Mouse (Mus musculus) frontal cortex, postnatal 10 days (tissue): ENCODE results near the gene Gm10401.

ENCODE experiments used
- DNase-seq, 2 experiments: peaks; one replicate each; pipeline ENCODE4 v3.0.0; 2022; ENCODE audit warnings: low spot score in 2 of 2, mixed read lengths in 1 of 2

The Gm10401 gene

DNA sequence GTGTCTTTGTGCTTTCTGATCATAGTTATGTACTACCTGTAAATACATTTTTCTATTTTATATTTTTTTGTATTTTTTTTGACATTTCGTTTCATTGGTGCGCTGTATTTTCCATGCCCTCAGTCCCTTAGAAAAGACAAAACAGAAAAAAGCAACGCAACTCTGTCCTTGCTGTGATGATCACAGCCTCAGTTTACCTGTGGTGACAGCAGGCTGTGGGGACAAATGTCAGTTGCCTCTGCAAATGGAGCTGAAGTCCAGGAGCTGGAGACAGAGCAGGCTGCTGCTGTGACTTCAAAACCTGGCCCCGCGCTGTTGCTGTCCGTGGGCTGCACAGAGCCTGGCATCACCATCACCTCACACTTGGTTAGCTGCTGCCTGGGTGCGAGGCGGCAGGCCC lies at the start of gene Gm10401:
Gm10401 (minus strand) TSS at position 101 of the 400 bp plus-strand sequence.
- no peak for DNase-seq

DNA sequence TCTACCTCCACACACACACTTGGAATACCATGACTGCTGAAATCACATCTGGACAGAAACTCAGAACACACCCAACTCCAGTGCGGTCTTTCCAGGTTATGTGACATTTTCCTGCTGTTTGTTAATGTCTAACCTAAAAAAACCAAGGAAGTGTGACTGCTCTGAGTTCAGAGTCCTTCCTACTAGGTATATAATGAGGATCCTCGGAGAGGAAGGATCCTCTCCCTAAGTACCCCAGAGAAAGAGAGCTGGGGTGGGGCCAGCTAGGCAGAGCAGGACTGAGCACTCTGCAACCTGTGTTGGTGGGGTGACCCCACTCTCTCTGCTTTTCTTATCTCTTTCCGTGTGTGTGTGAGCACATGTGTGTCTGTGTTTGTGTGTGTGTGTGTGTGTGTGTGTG lies 49.3 kb upstream of the Gm10401 start:
- DNase-seq: no peak

DNA sequence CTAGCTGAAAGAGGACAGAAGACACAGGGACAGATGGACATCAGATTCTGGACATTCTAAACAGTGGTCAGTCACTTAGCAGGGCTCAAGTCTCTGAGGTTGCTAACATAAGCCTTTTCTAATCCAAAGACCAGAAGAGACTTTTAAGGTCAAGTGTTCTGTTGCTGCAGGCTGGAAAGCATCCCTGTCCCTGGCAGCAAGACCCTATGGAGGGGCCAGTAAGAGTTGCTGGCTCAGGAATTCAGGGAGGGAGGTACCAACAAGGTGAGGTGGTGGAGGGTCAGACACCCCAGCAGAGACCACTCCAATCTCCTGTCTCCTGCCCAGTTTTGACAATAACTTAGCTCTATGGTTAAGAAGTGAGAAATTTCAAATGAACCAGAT lies 48.6 kb upstream of the Gm10401 start:
- DNase-seq: no peak

DNA sequence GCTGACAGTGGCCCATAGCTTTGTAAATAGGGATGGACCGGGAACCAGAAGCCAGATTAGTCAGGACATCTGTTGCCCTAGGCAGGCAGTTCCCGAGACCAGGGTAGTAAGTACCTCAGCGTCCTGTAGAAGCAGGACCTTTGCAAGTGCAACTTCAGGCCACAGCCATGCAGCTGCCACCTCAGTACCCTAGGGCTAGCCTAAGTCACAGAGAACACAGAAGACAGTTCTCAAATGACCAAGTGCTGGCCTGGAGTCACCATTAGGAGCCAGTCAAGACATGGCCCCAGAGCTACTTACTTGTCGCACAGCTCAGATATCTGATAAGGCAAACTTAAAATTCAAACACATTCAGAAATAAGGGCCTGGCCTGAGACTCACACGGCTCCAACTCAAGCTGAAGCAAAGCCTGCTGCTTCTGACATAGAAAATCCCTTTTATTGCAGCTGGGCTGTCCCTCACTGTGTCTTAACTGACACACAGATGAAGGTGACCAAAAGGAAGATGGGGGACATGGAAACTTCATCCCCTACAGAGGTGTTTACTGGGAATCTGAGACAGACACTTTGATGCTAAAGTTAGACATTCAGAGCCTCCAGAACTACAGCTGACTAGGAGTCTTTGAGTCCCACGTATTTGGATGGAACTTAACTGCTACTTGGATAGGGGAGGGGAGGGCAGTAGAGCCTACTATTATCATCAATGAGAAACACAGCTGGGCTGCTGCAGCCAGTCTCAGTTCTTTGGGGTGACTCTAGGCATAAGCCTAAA lies 48.1 kb upstream of the Gm10401 start:
- DNase-seq: no peak

DNA sequence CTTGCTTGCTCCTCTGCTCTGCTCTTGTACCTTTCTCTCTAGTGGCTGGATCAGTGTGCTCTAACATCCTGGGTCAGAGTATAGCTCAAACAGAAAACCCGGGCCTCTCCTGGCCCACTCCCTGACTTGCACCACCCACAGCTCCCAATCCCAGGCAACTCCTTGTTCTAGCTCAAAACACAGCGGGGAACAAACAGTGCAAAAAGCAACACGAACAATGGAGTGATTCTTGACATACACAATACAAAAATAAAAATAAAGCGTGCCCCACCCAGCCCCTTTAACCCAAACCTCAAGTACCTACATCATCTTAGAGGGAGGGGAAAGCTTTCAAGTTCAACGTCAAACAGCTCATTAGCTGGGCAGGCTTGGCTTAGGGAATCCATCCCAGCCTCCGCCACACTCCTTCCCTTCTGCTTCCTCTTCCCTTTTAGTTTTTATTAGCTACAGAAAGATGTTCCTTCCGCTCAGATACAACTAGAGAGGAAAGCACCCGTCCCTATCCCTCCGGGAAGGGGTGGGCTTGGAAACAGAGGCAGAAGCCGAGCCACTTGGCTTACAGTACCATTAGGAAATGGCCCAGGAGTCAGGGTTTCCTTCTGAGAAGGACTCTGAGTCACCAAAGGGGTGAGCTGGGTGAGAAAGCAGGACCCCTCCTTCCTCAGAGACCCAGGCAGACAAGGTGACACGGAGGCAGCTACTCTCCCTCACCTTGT lies 47.3 kb upstream of the Gm10401 start:
- DNase-seq: no peak

DNA sequence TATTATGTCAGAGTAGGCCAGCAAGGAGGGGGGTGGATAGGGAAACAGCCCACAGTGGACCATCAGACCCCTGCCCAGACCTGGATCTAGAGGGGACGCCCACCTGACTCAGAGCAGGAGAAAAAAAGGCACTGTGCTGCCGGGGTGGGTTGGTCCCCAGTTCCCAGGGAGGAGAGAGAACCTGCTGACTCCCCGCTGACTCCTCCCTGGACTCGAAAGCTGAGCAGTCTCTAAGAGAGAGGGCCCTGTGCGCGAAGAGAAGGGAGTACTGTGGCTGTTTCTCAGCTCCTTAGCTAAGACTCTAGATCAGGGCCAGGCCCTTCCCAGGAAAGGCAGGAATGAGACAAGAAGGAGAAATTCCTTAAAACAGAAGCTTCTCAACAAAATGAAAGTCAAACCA lies 46.4 kb upstream of the Gm10401 start:
- DNase-seq: no peak

DNA sequence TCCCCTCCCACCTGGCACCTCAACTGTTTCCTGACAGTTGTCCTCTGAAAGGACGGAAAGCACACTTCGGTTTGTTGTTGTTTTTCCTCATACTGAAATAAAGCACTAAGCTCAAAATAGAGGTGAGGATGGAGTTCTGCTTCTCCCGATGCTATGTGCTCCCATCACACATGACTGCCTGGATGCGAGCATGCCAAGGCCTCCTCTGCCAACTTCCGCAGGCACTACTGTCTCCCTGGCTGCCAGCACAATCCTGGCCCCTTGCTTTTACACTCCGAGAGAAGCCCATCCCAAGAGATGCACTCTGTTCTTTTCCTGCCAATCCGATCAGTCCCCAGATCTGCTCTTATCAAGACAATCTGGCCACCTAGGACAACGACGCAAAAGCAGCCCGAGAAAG lies 45.5 kb upstream of the Gm10401 start:
- DNase-seq: no peak

DNA sequence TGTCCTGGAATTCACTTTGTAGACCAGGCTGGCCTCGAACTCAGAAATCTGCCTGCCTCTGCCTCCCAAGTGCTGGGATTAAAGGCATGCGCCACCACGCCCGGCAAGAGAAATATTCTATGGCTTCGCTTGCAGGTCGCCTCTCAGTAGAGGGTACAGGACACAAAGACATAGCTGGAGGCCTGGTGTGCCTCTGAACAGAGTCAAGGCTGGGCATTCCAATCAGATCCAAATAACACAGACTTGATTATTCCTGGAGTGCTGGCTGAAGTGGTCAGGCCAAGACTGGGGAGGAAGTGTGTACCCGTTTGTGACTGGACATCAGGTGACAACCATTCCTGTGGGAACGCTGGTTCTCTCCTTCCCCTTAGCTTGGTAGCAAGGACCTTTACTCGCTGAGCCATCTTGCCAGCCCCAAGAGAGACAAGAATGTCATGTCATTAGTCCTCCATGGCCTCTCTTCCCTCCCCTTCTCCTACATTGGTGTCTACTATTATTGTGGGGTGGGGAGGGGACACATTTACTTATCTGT lies 44.1 kb upstream of the Gm10401 start:
- no peak for DNase-seq

DNA sequence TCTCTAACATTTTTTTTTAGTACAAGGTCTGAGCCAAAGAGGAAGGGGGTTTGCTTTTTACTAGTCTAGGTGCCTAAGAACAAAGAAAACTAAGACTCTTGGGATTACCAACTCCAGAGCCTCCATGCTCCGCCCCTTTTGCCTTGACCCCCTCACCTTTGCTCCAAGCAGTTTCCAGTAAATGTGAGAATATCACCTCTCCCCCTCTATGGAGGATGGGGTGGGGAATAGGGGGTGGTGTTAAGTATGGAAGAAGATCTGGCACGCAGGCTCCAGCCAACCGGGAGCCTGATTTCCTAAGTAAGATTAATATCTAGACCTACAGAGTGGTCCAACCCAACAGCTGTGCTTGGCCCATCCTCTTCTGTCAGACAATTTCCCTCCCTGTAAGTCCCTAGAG lies 42.6 kb upstream of the Gm10401 start:
- no peak for DNase-seq

DNA sequence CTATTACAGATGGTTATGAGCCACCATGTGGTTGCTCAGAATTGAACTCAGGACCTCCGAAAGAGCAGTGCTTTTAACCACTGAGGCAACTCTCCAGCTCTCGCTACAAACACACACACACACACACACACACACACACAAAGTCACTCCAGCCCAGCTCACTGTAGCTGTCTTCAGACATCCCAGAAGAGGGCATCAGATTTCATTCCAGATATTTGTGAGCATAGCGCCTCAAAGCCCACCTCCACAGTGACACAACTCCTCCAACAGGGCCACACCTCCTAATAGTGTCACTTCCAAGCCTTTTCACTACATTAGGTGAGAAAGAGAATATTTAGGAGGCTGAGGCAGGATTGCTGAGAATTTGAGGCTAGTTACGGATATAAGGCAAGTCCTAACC lies 41.0 kb upstream of the Gm10401 start:
- DNase-seq: no peak

DNA sequence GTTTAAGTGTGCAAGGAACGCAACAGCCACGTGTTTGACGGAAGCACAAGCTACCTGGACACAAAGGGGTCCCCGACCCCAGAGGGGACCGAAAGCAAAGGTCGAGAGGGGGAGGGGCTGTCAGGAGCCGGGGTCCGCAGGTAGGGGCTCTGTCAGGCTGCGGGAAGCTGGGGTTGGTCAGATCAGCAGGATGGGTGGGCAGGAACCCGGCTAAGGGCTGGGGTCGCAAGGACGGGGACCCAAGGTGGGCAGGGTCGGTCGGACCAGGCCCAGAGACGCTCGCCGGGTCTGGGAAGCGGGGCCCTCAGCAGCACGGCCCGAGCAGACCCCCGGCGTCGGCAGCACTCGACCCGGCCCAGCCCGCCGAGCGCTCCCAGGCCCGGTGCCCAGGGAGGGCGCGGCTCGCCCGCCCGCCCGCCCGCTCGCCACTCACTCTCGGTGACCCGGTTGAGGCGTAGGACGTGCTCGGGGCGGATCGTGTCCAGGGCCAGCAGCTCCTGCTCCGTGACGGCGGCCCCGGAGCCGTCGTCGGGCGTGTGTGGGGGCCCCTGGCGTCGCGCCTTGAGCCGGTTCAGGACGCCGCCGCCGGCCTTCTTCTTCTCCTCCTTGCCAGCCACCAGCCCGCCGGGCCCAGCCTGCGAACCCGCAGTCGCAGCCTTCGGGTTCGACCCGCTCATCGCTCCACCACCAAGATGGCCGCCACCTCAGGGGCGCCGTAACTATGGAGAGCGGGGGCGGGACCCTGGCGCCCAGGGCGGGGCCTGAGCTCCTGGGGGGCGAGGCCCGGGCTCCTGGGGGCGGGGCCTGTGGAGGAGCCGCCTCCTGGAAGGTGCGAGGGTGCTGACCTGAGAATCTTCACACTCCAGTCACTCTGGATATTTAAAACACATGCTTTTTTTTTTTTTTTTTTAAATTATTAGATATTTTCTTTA lies 36.4 kb upstream of the Gm10401 start, which contains the start of gene Unc119b:
Unc119b (minus strand) TSS at position 742 of the 932 bp plus-strand sequence.
- DNase-seq: peak; percentile 79 to 87

DNA sequence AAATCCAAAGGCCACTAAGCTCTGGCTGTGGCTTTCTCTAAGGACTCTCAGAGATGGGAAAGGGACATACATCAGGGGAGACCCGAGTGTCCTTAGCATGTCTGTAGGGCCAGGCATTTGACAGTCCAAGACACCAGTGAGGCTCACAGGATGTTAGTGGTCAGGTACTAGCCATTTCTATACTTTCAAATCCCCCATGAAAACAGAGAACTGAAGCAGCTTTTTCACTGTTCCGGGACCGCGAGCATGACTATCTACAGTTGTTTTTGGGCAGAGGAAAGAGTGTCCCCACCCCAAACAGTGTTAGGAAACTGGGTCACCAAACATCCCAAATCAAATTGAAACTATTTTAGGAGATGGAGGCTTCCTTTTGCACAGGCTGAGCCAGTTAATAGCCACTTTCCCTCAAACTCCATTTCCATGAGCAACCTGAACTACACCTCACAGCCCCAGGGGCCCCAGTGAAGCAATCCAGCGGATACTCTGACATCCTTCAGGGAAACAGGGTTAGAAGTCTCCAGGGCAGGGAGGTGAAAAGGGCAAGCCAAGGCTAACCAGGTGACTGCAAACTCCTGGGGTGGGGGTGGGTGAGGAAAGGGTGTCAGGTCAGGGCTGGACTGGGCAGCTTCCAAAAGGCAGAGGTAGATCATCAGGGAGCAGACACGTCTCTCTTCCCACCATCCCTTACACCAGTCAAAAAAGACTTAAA lies 35.4 kb upstream of the Gm10401 start:
- DNase-seq: no peak

DNA sequence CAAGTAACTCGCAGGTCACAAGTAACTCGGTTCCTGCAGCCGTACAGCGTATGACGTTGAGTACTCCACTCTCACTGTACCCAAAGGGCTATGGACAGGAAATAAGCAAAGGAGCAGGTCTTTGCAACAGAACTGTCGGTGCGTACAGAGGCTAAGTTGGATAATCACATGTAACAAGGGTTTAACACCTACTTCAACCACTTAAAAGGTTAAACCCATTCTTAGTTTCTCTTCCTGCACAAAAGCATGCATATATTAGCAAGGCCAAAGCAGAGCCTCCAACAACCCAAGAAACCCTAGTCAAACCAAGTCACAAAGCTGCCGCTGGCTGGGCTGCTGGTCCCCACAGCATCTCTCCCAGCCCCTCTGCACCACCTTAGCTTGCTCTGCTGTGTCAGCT lies 34.4 kb upstream of the Gm10401 start:
- no peak for DNase-seq

DNA sequence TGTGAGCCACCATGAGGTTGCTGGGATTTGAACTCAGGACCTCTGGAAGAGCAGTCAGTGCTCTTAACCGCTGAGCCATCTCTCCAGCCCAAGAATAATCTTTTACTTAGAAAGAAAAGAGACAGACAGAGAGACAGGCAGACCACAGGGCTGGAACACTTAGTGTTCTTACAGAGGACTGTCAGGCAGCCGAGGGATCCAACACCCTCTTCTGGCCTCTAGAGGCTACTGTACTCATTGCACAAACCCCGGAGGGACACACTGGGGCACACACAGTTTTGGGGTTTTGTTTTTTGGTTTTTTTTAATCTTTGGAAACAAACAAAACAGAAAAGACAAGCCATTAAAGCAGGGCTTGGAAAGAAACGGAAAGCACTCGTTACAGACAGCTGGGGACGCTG lies 31.2 kb upstream of the Gm10401 start:
- no peak for DNase-seq

DNA sequence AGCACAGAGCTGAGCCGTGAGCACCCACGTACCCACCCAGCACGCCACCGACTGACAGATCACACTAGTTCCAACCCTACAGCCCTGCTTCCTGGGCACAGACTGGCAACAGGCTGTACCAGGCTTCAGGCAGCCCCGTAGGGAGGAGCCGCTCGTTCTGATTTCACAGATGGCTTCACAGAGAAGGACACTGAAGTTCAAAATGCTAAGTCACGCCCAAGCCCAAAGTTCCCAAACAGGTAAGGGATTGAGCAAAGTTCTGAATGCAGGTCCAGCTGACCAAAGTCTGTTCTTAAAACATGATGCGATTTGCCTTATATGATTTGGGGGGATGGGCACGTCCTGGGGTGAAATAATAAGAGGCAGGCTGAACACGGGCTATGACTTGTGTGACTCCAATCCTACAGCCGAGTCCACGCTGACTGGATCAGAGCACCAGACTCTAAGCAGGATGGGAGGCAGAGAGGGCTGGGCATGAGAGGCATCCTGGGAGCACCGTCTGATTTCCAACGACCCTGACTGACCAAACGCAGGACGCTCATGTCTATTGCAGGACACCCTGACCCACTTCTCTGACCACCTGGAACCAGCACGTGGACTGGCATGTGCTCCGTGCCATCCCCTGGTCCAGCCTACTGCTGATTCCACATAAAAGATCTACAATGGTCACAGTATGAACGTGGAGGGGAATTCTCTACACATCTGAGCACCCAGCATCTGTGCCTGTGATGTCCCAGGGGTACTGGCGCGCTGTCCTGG lies 29.5 kb upstream of the Gm10401 start:
- DNase-seq: no peak

DNA sequence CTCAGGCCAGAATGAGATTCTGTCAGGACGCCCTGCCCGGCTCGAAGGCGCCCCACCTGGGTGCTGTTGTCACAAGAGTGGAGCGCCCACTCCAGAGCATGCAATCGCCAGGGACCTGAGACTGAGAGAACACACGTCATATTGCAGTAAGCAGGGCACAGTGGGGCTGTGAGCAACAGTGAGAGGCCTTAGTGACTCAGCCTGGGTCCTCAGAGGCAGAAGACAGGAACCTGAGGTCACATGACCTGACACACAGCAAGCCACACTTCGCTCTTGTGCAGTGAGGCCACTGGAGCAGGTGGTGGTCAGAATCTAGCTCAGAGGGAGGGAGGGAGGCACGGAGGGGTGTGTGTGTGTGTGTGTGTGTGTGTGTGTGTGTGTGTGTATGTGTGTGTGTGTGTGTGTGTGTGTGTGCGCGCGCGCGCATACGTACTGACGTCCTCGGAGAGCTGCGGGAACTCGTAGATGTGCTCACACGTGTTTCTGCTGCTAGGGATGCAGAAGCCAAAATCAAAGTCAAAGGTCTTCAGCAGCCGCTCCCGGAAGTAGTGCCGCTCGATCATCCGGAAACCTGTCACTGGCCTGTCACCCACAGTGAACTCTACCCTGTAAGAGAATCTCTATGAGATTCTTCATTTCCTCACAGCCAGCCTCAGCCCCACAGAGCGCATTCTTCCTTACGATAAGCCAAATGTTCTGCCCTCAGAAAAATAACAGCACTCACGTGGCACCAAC lies 28.6 kb upstream of the Gm10401 start:
- no peak for DNase-seq

DNA sequence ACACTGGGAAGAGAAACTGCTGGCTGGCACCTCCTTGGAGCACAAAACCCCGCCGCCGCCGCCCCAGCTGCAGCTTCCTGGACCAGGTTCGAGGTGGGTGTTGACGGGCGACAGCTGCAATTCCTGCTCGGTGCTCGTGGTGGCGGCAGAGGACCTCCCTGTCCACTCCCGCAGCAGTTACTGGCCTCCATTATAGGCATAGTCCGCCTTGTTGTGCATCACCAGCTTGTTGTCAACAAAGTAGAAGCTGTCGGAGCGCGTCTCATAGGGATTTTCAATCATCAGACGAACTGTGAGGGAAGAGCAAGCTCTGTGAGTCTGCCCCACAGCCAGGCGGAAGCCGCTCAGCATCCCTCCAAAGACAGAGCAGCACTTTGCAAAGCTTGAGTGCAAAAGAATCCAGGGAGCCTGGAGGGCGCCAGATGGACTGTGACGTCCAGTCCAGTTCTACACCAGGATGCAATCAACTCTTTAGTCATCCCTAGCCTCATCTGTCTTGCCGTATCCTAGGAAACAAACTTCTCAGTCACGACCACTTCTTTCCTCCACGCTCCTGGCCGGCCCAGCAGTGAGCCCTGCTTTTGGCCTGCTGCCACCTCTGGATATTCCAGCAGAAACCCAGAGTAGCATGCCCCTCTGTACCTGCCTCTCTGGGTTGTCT lies 27.2 kb upstream of the Gm10401 start:
- peak; percentile 67 to 82 for DNase-seq

DNA sequence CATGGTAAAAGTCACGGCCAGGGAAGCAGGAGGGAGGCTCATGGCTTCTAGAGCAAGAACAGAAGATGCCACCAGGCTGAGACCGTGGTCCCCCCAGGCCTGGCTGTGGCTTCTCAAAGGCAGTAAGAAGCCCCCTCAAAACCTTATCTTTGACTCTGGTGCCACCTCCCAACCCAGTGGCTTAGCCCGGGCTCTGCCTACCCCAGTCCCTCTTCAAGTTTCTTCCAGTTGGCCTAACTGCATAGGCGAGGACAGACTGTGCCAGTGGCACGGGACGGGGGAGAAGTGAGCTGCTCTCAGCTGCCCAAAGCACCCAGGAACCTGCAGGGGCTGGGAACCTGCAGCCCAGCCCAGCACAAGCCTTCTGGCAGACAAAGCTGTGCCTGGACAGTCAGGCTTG lies 26.6 kb upstream of the Gm10401 start:
- DNase-seq: no peak

DNA sequence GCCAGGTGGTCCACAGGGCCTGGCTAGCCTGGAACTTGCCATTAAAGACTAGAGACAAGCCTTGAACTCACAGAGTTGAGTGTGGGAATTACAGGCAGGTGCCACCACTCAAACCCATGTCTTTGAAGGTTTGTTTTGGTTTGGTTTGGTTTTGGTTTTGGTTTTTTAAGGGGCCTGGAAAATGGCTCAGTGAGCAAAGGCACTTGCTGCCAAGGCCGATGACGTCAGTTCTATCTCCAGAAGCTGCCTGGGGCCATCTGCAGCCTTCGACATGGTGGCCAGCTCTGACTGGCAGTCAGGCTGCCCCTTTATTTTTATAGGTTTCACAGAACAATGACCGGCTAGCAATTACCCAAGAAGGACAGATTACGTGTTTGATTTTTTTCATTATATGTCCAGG lies 22.9 kb upstream of the Gm10401 start:
- no peak for DNase-seq
